Mouse (Mus musculus): ENCODE measurements around the gene Carns1.

DNA sequence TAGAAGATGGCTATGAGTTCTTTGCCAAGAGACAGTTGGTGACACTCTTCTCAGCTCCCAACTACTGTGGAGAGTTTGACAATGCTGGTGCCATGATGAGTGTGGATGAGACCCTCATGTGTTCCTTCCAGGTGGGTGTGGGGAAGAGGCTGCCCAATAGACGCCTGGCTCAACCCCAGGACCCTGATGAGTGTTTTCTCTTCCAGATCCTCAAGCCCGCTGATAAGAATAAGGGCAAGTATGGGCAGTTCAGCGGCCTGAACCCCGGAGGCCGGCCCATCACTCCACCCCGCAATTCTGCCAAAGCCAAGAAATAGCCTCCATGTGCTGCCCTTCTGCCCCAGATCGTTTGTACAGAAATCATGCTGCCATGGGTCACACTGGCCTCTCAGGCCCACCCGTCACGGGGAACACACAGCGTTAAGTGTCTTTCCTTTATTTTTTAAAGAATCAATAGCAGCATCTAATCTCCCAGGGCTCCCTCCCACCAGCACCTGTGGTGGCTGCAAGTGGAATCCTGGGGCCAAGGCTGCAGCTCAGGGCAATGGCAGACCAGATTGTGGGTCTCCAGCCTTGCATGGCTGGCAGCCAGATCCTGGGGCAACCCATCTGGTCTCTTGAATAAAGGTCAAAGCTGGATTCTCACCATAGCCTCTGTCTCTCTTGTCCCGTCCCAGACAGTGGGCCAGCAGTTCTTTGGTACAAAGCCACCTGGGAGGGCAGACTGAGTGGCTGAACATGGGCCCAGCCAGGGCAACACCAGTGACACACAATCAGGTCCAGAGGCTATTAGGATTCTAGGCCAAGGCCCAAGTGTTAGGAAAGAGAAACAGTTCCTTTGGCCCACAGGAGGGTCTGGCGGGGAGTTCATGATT, 19.7 kb upstream of the Carns1 start:
- TF ChIP-seq TAL1 (IDR thresholded peaks at IDR 0.05; ENCODE audit: low read length): no peak
- no peak for TF ChIP-seq GATA1 (IDR thresholded peaks at IDR 0.05; ENCODE audit: low read length)

Measured in erythroblast, embryonic 14.5 days (primary cell).